Mouse (Mus musculus): ENCODE measurements at regions not wholly inside any gene's neighbourhood (a gene's known extent, or its start where the extent isn't known, plus 50 kb on each side); places are given as distances from the start of the nearest gene placed in this dataset.
A peak's percentile ranks its signal among the peaks of the same experiment; 100 is the strongest.

- WGBS = 63% methylated on average over 3 of the region's 3 CpGs
- Histone ChIP-seq H3K27me3 (replicated peaks; ENCODE audit: insufficient read depth, low read length) (no peaks in the 10 kb centered on the region), H3K4me1 (ENCODE audit: insufficient read depth, low read depth, low read length) (no peaks in the 10 kb centered on the region), H3K4me3 (ENCODE audit: low read depth, low read length) (no peak overlapping the region), H3K27ac (ENCODE audit: low read length) (no peak overlapping the region), H3K4me2 (replicated peaks; ENCODE audit: low read depth, low read length) (no peak overlapping the region), H3K36me3 (ENCODE audit: insufficient read depth, low read length) (no peaks in the 10 kb centered on the region), H3K9me3 (ENCODE audit: low read length) (no peaks in the 10 kb centered on the region), H3K9ac (replicated peaks; ENCODE audit: low read depth) (no peak overlapping the region)
- no peak for TF ChIP-seq EP300 (IDR thresholded peaks at IDR 0.05)
- TF ChIP-seq CTCF (IDR thresholded peaks at IDR 0.05) = no peak
- DNase-seq (ENCODE audit: low spot score) = no peak
- no peak for ATAC-seq
These were observed 190.9 kb upstream of the Ccdc122 start for GRCm38 (mm10) chr14:76845706-76846105.

- H3K4me1 ChIP-seq (ENCODE audit: insufficient read depth, low read depth, low read length) = no peaks in the 10 kb centered on the region
- DNase-seq (ENCODE audit: low spot score) (no peak), ATAC-seq (no peak)
- no peaks in the 10 kb centered on the region for H3K9me3 ChIP-seq (ENCODE audit: low read length)
- H3K9ac ChIP-seq (replicated peaks; ENCODE audit: low read depth) = no peak overlapping the region
- no peak overlapping the region for H3K4me2 ChIP-seq (replicated peaks; ENCODE audit: low read depth, low read length)
- 79% methylated on average over 1 of the region's 1 CpGs for WGBS
- no peaks in the 10 kb centered on the region for H3K36me3 ChIP-seq (ENCODE audit: insufficient read depth, low read length)
- H3K4me3 ChIP-seq (ENCODE audit: low read depth, low read length) = no peak overlapping the region
- H3K27ac ChIP-seq (ENCODE audit: low read length) = no peak overlapping the region
- TF ChIP-seq EP300 (IDR thresholded peaks at IDR 0.05) = no peak
- no peak for TF ChIP-seq CTCF (IDR thresholded peaks at IDR 0.05)
- H3K27me3 ChIP-seq (replicated peaks; ENCODE audit: insufficient read depth, low read length) = no peaks in the 10 kb centered on the region
These were observed 191.9 kb upstream of the Ccdc122 start for GRCm38 (mm10) chr14:76844717-76845116.

GRCm38 (mm10) chr14:76837583-76838220 is 198.9 kb upstream of the Ccdc122 start:
- no peak for DNase-seq (ENCODE audit: low spot score)
- no peaks in the 10 kb centered on the region for H3K27me3 ChIP-seq (replicated peaks; ENCODE audit: insufficient read depth, low read length)
- no peak for TF ChIP-seq CTCF (IDR thresholded peaks at IDR 0.05)
- TF ChIP-seq EP300 (IDR thresholded peaks at IDR 0.05) = no peak
- 76% methylated on average over 5 of the region's 5 CpGs for WGBS
- H3K4me3 ChIP-seq (ENCODE audit: low read depth, low read length) = no peak overlapping the region
- no peaks in the 10 kb centered on the region for H3K36me3 ChIP-seq (ENCODE audit: insufficient read depth, low read length)
- H3K27ac ChIP-seq (ENCODE audit: low read length) = no peak overlapping the region
- no peaks in the 10 kb centered on the region for H3K4me1 ChIP-seq (ENCODE audit: insufficient read depth, low read depth, low read length)
- no peak overlapping the region for H3K9ac ChIP-seq (replicated peaks; ENCODE audit: low read depth)
- H3K9me3 ChIP-seq (ENCODE audit: low read length) = no peaks in the 10 kb centered on the region
- H3K4me2 ChIP-seq (replicated peaks; ENCODE audit: low read depth, low read length) = no peak overlapping the region
- ATAC-seq = no peak

GRCm38 (mm10) chr14:76836926-76837516 is 199.6 kb upstream of the Ccdc122 start:
- WGBS = 72% methylated on average over 10 of the region's 10 CpGs
- Histone ChIP-seq H3K36me3 (ENCODE audit: insufficient read depth, low read length) (no peaks in the 10 kb centered on the region), H3K27me3 (replicated peaks; ENCODE audit: insufficient read depth, low read length) (no peaks in the 10 kb centered on the region), H3K27ac (ENCODE audit: low read length) (no peak overlapping the region), H3K4me2 (replicated peaks; ENCODE audit: low read depth, low read length) (no peak overlapping the region), H3K4me3 (ENCODE audit: low read depth, low read length) (no peak overlapping the region), H3K9me3 (ENCODE audit: low read length) (no peaks in the 10 kb centered on the region), H3K4me1 (ENCODE audit: insufficient read depth, low read depth, low read length) (no peaks in the 10 kb centered on the region), H3K9ac (replicated peaks; ENCODE audit: low read depth) (no peak overlapping the region)
- TF ChIP-seq CTCF (IDR thresholded peaks at IDR 0.05) = no peak
- no peak for TF ChIP-seq EP300 (IDR thresholded peaks at IDR 0.05)
- ATAC-seq = no peak
- DNase-seq (ENCODE audit: low spot score) = no peak

- Histone ChIP-seq H3K36me3 (ENCODE audit: insufficient read depth, low read length) (no peaks in the 10 kb centered on the region), H3K9ac (replicated peaks; ENCODE audit: low read depth) (no peak overlapping the region), H3K4me3 (ENCODE audit: low read depth, low read length) (no peak overlapping the region), H3K4me1 (ENCODE audit: insufficient read depth, low read depth, low read length) (no peaks in the 10 kb centered on the region), H3K27me3 (replicated peaks; ENCODE audit: insufficient read depth, low read length) (no peaks in the 10 kb centered on the region), H3K9me3 (ENCODE audit: low read length) (no peaks in the 10 kb centered on the region), H3K4me2 (replicated peaks; ENCODE audit: low read depth, low read length) (no peak overlapping the region), H3K27ac (ENCODE audit: low read length) (no peak overlapping the region)
- WGBS = 96% methylated on average over 2 of the region's 2 CpGs
- DNase-seq (ENCODE audit: low spot score) (no peak), ATAC-seq (no peak)
- TF ChIP-seq EP300 (IDR thresholded peaks at IDR 0.05) (no peak), CTCF (IDR thresholded peaks at IDR 0.05) (no peak)
These were observed 200.3 kb upstream of the Ccdc122 start for GRCm38 (mm10) chr14:76836271-76836670.

GRCm38 (mm10) chr14:76834084-76834483 is 202.5 kb upstream of the Ccdc122 start:
- H3K9me3 ChIP-seq (ENCODE audit: low read length) = no peaks in the 10 kb centered on the region
- no peaks in the 10 kb centered on the region for H3K27me3 ChIP-seq (replicated peaks; ENCODE audit: insufficient read depth, low read length)
- peak; percentile 77 for DNase-seq (ENCODE audit: low spot score)
- TF ChIP-seq CTCF (IDR thresholded peaks at IDR 0.05) (no peak), EP300 (IDR thresholded peaks at IDR 0.05) (peak; percentile 69)
- ATAC-seq = peak; percentile 97
- H3K4me1 ChIP-seq (ENCODE audit: insufficient read depth, low read depth, low read length) = no peaks in the 10 kb centered on the region
- 31% methylated on average over 6 of the region's 6 CpGs for WGBS
- H3K4me2 ChIP-seq (replicated peaks; ENCODE audit: low read depth, low read length) = no peak overlapping the region
- H3K9ac ChIP-seq (replicated peaks; ENCODE audit: low read depth) = no peak overlapping the region
- H3K4me3 ChIP-seq (ENCODE audit: low read depth, low read length) = no peak overlapping the region
- H3K36me3 ChIP-seq (ENCODE audit: insufficient read depth, low read length) = no peaks in the 10 kb centered on the region
- no peak overlapping the region for H3K27ac ChIP-seq (ENCODE audit: low read length)
